Mouse (Mus musculus) heart, adult 2 months (tissue): Measurements from ENCODE around the gene Tmprss12.
"Not testable (repeated sequence)": the region's sequence is repeated elsewhere in the genome, so short reads cannot be mapped to it uniquely, and the experiment has no call there.

Source experiments
- CTCF ChIP-seq: fragments of 200-600 bp; IDR thresholded peaks from 2 replicates; pipeline ENCODE4 v1.8.1; 2022; ENCODE audit warnings: antibody characterized with exemption, mild to moderate bottlenecking, moderate library complexity
- EP300 ChIP-seq: fragments of 200-500 bp; IDR thresholded peaks from 2 replicates; pipeline ENCODE4 v1.6.1; 2011; ENCODE audit warnings: low read depth, low read length, control low read depth; ENCODE audit not compliant: insufficient read depth

DNA sequence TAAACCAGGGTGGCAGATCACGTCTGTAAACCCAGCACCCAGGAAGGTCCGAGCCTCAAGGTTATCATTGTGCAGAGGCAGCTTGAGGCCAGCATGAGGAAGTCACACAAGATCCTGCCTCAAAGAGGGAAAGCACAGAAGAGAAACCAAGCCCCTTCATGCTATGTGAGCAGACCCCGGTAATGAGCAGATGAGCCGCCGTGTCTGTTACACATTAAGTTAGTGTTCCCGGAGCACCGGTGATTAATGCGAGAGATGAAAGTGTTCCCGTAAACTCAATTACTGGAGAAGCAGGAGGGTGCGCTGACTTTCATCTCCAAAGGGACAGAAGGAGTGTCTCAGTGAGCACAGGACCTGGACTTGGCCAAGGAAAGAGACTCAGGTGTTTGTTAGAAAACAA is 48.7 kb downstream of the Tmprss12 start:
- TF ChIP-seq CTCF, EP300: not testable (repeated sequence)
